In the genomic region with DNA sequence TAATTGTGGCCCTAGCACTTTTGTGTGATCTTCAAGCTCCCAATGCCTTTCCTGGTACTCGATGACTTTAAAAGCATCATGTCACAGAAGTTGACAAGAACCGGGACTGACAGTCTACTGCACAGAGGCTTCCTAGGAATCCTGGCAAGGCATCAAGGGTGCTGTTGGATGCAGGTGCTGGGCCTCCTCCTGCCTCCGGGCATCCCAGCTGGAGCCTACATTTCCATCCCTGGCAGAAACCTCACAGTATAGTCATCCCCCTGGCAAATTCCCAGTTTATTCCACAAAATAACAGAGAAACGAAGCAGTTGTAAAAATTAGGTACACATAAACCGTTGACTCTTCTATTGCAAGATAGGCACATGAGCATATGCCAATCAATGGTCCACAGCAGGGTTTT, we compare ENCODE assay signal across 20 mouse cellular contexts.
DNase-seq lines count a peak whose midpoint lies in the region; ATAC-seq and TF ChIP-seq lines count a peak whose summit lies in the region.
"Had no signal": no experiment of that assay in that cellular context is flagged by ENCODE, and none has a peak within 500 bp of the region (broad histone marks: within the 10 kb centered on the region; RNA-seq: fewer than 3 reads in every experiment).

No protein-coding gene starts in this region.

- POLR2A ChIA-PET in Patski (lab: Charles Lee): interaction anchor here (1.3 kb wide), 1 partner anchor 79 kb away, joined by 5 read pairs; a partner anchor contains a TSS

- no peak overlapping the region for H3K4me2 ChIP-seq in midbrain, embryonic 14.5 days (ENCODE audit: low read length)
- no peak overlapping the region for H3K4me2 ChIP-seq in midbrain, embryonic 11.5 days
- H3K4me2 ChIP-seq in kidney, embryonic 16.5 days (replicated peaks; ENCODE audit: low read depth, low read length): no peak overlapping the region
- H3K4me2 ChIP-seq: hindbrain, embryonic 14.5 days; liver, embryonic 15.5 days; neural tube, embryonic 13.5 days had no signal

- CTCF ChIA-PET in Patski (lab: Charles Lee): interaction anchor here (1.5 to 1.8 kb wide), 2 partner anchors 18 to 116 kb away, joined by 3 to 5 read pairs; no protein-coding TSS in a partner anchor

- no peak for ATAC-seq in midbrain, embryonic 14.5 days (ENCODE audit: low FRiP score, low TSS enrichment)
- ATAC-seq in midbrain, embryonic 11.5 days (ENCODE audit: low FRiP score): no peak
- no peak for ATAC-seq in Patski
- ATAC-seq in kidney, embryonic 16.5 days (ENCODE audit: low FRiP score, low TSS enrichment): no peak
- ATAC-seq: intestine, embryonic 16.5 days; lung, postnatal 0 days had no signal

- no peaks in the 10 kb centered on the region for H3K9me3 ChIP-seq in midbrain, embryonic 14.5 days (ENCODE audit: control insufficient read depth, low read length)
- no peaks in the 10 kb centered on the region for H3K9me3 ChIP-seq in midbrain, embryonic 11.5 days (ENCODE audit: control insufficient read depth, low read length)
- H3K9me3 ChIP-seq in kidney, embryonic 16.5 days (ENCODE audit: low read length): no peaks in the 10 kb centered on the region
- H3K9me3 ChIP-seq: liver, embryonic 15.5 days had no signal

- in situ Hi-C loops in Patski (cut with MboI; ENCODE audit: low pct_unique_long_range_greater_than_20kb): no loop called here

- no peaks in the 10 kb centered on the region for H3K27me3 ChIP-seq in midbrain, embryonic 14.5 days (ENCODE audit: control insufficient read depth, insufficient read depth, low read length)
- no peaks in the 10 kb centered on the region for H3K27me3 ChIP-seq in midbrain, embryonic 11.5 days (ENCODE audit: control insufficient read depth, insufficient read depth, low read length)
- H3K27me3 ChIP-seq in Patski: no peaks in the 10 kb centered on the region
- H3K27me3 ChIP-seq in kidney, embryonic 16.5 days (ENCODE audit: insufficient read depth, low read length): no peaks in the 10 kb centered on the region
- H3K27me3 ChIP-seq: liver, embryonic 15.5 days; neural tube, embryonic 13.5 days had no signal

- no peak overlapping the region for H3K27ac ChIP-seq in midbrain, embryonic 14.5 days (replicated peaks; ENCODE audit: low read depth, low read length)
- no peak overlapping the region for H3K27ac ChIP-seq in midbrain, embryonic 11.5 days (ENCODE audit: low read depth, low read length)
- H3K27ac ChIP-seq in kidney, embryonic 16.5 days (ENCODE audit: low read length): no peak overlapping the region
- H3K27ac ChIP-seq: hindbrain, embryonic 14.5 days; kidney, postnatal 0 days; left cerebral cortex, adult 2 months; liver, embryonic 15.5 days; neural tube, embryonic 13.5 days had no signal

- H3K4me1 ChIP-seq in midbrain, embryonic 14.5 days (ENCODE audit: control insufficient read depth, insufficient read depth, low read length): no peaks in the 10 kb centered on the region
- no peaks in the 10 kb centered on the region for H3K4me1 ChIP-seq in midbrain, embryonic 11.5 days (ENCODE audit: control insufficient read depth, insufficient read depth, low read length)
- no peaks in the 10 kb centered on the region for H3K4me1 ChIP-seq in kidney, embryonic 16.5 days (ENCODE audit: insufficient read depth, low read length)
- H3K4me1 ChIP-seq: liver, embryonic 15.5 days; neural tube, embryonic 13.5 days had no signal

- no peak overlapping the region for H3K9ac ChIP-seq in midbrain, embryonic 14.5 days (replicated peaks; ENCODE audit: low read length)
- H3K9ac ChIP-seq in midbrain, embryonic 11.5 days (ENCODE audit: low read length): no peak overlapping the region
- no peak overlapping the region for H3K9ac ChIP-seq in kidney, embryonic 16.5 days (replicated peaks; ENCODE audit: low read length)
- H3K9ac ChIP-seq: hindbrain, embryonic 14.5 days; liver, embryonic 15.5 days; neural tube, embryonic 13.5 days had no signal

- DNase-seq in cerebellum, postnatal 25 days: peak; percentile 26 to 31
- DNase-seq in cerebellum, adult 18-20 months: no peak
- DNase-seq in midbrain, embryonic 14.5 days: peak; percentile 12
- DNase-seq in midbrain, embryonic 11.5 days (ENCODE audit: low spot score, missing footprints): no peak
- DNase-seq in Patski (ENCODE audit: low read depth, low spot score): peak; percentile 69
- DNase-seq in layer of hippocampus, adult 9-11 months: peak; percentile 70
- DNase-seq in kidney, adult 18-20 months: no peak
- DNase-seq: cerebellum, adult 8-10 months; gastrocnemius, postnatal 10 days; right cerebral cortex, postnatal 4 days; thymus, postnatal 25 days had no signal

- WGBS in midbrain, embryonic 14.5 days: 83% methylated on average over 5 of the region's 5 CpGs
- WGBS in midbrain, embryonic 11.5 days: 87% methylated on average over 5 of the region's 5 CpGs
- 84% methylated on average over 5 of the region's 5 CpGs for WGBS in kidney, embryonic 16.5 days

- no peaks in the 10 kb centered on the region for H3K36me3 ChIP-seq in midbrain, embryonic 14.5 days (ENCODE audit: control insufficient read depth, insufficient read depth, low read length)
- H3K36me3 ChIP-seq in midbrain, embryonic 11.5 days (ENCODE audit: control insufficient read depth, insufficient read depth, low read length): no peaks in the 10 kb centered on the region
- no peaks in the 10 kb centered on the region for H3K36me3 ChIP-seq in kidney, embryonic 16.5 days (ENCODE audit: insufficient read depth, low read length)
- H3K36me3 ChIP-seq: liver, embryonic 15.5 days; neural tube, embryonic 13.5 days had no signal

- no peak overlapping the region for H3K4me3 ChIP-seq in midbrain, embryonic 14.5 days (replicated peaks; ENCODE audit: low read depth, low read length)
- H3K4me3 ChIP-seq in midbrain, embryonic 11.5 days (ENCODE audit: low read depth, low read length): no peak overlapping the region
- no peak overlapping the region for H3K4me3 ChIP-seq in kidney, embryonic 16.5 days (ENCODE audit: low read length)
- H3K4me3 ChIP-seq: erythroblast, embryonic 14.5 days; left cerebral cortex, adult 2 months; liver, embryonic 15.5 days; neural tube, embryonic 13.5 days had no signal

- no peak for TF ChIP-seq CTCF in Patski (IDR thresholded peaks at IDR 0.05)

Comparison
In these comparisons a context has a peak if more than half of its experiments do, and no peak if none do; other contexts are left out.
1. DNase-seq: peak in cerebellum, postnatal 25 days (2 of 2), midbrain, embryonic 14.5 days (single experiment), Patski (single experiment) and layer of hippocampus, adult 9-11 months (single experiment); none in cerebellum, adult 18-20 months (0 of 2), midbrain, embryonic 11.5 days (single experiment) and kidney, adult 18-20 months (single experiment).